Mouse (Mus musculus) frontal cortex, postnatal 14 days (tissue): ENCODE measurements at regions not wholly inside any gene's neighbourhood (a gene's known extent, or its start where the extent isn't known, plus 50 kb on each side); places are given as distances from the start of the nearest gene placed in this dataset.
A peak's percentile ranks its signal among the peaks of the same experiment; 100 is the strongest.

Experiments
- DNase-seq, 2 experiments: peaks; one replicate each; pipeline ENCODE4 v3.0.0; 2022; ENCODE audit warnings: low spot score in 2 of 2

- DNase-seq: no peak
Observed at GRCm38 (mm10) chr1:34930571-34930970, 80.8 kb downstream of the Plekhb2 start.

- no peak for DNase-seq
Observed at GRCm38 (mm10) chr1:34943196-34943595, 93.4 kb downstream of the Plekhb2 start.

- no peak for DNase-seq
Observed at GRCm38 (mm10) chr1:34961633-34962507, 112.1 kb downstream of the Plekhb2 start.

GRCm38 (mm10) chr1:34962508-34962885, 112.7 kb downstream of the Plekhb2 start:
- no peak for DNase-seq

GRCm38 (mm10) chr1:34974801-34975200, 125.0 kb downstream of the Plekhb2 start:
- DNase-seq: no peak

- DNase-seq: no peak
Observed at GRCm38 (mm10) chr1:34978156-34978555, 128.4 kb downstream of the Plekhb2 start.

GRCm38 (mm10) chr1:34979350-34979749, 129.6 kb downstream of the Plekhb2 start:
- no peak for DNase-seq

- no peak for DNase-seq
Observed at GRCm38 (mm10) chr1:34981934-34982333, 132.2 kb downstream of the Plekhb2 start.

- DNase-seq: no peak
Observed at GRCm38 (mm10) chr1:34982966-34983365, 133.2 kb downstream of the Plekhb2 start.

GRCm38 (mm10) chr1:34986861-34987260, 137.1 kb downstream of the Plekhb2 start:
- no peak for DNase-seq

GRCm38 (mm10) chr1:34987650-34988221, 138.0 kb downstream of the Plekhb2 start:
- no peak for DNase-seq

GRCm38 (mm10) chr1:34988225-34988624, 138.4 kb downstream of the Plekhb2 start:
- DNase-seq: peak; percentile 13 to 14

GRCm38 (mm10) chr1:35000801-35001200, 151.0 kb downstream of the Plekhb2 start:
- DNase-seq: no peak

GRCm38 (mm10) chr1:35017471-35017870, 167.7 kb downstream of the Plekhb2 start:
- no peak for DNase-seq

- DNase-seq: peak in 1 of 2 experiments; percentile 13
Observed at GRCm38 (mm10) chr1:35032619-35033018, 182.8 kb downstream of the Plekhb2 start.

GRCm38 (mm10) chr1:35072811-35073210, 223.0 kb downstream of the Plekhb2 start:
- DNase-seq: no peak

- DNase-seq: no peak
Observed at GRCm38 (mm10) chr1:35094873-35095272, 245.1 kb downstream of the Plekhb2 start.

GRCm38 (mm10) chr1:35095785-35096184, 246.0 kb downstream of the Plekhb2 start:
- DNase-seq: no peak

GRCm38 (mm10) chr1:35106665-35107064, 256.9 kb downstream of the Plekhb2 start:
- DNase-seq: no peak

- no peak for DNase-seq
Observed at GRCm38 (mm10) chr1:35109801-35110200, 260.0 kb downstream of the Plekhb2 start.

- DNase-seq: no peak
Observed at GRCm38 (mm10) chr1:35115521-35115920, 265.7 kb downstream of the Plekhb2 start.

GRCm38 (mm10) chr1:35137907-35138306, 288.1 kb downstream of the Plekhb2 start:
- no peak for DNase-seq

GRCm38 (mm10) chr1:35149036-35149435, 299.3 kb downstream of the Plekhb2 start:
- no peak for DNase-seq
